Mouse (Mus musculus): ENCODE results near the gene Fam133b. TPM values are rescaled to one million over a fixed set of nuclear protein-coding genes. Genes with fewer than 3 reads are reported as not detected.
"Not testable (repeated sequence)": the region's sequence is repeated elsewhere in the genome, so short reads cannot be mapped to it uniquely, and the experiment has no call there.

The Fam133b gene
- polyA plus RNA-seq, 1 experiment from 2014 or later: 32.5 TPM

DNA sequence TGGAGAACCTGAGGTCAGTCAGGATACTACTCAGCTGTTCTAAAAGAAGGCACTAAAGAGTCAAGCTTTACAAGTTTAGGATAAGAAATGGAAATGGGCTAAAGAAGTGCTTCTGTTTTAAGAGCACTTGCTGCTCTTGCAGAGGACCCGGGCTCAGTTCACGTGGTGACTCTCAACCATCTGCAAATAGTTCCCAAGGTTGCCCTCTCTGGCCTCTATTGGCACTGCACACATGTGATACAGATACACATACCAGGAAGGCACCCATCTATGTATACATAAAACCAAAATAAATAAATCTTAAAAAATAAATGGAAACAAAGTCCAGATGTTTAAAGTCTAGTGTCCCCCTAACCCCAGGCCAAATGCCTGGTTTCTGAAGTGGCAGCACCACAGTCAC lies 31.2 kb downstream of the Fam133b start:
- H3K9ac ChIP-seq (replicated peaks): no peak overlapping the region
- no peaks in the 10 kb centered on the region for H3K27me3 ChIP-seq
- no peaks in the 10 kb centered on the region for H3K4me1 ChIP-seq (replicated peaks)
- no peak overlapping the region for H3K4me2 ChIP-seq (replicated peaks)
- H3K4me3 ChIP-seq (replicated peaks): no peak overlapping the region
- 100% methylated on average over 2 of the region's 2 CpGs for WGBS
- ATAC-seq: no peak
- peaks cover 95% of the 10 kb centered on the region for H3K36me3 ChIP-seq
- no peak overlapping the region for H3K27ac ChIP-seq
- peaks cover 6% of the 10 kb centered on the region; the same call in 1 of the 2 replicates for H3K9me3 ChIP-seq

GRCm38 (mm10) chr5:3577939-3578338 lies 34.3 kb downstream of the Fam133b start:
- Histone ChIP-seq H3K9ac (replicated peaks) (no peak overlapping the region), H3K36me3 (peaks cover 94% of the 10 kb centered on the region), H3K27ac (no peak overlapping the region), H3K27me3 (no peaks in the 10 kb centered on the region), H3K4me1 (replicated peaks) (no peaks in the 10 kb centered on the region), H3K9me3 (peaks cover 6% of the 10 kb centered on the region; the same call in 1 of the 2 replicates), H3K4me2 (replicated peaks) (no peak overlapping the region), H3K4me3 (replicated peaks) (no peak overlapping the region)
- 97% methylated on average over 2 of the region's 2 CpGs for WGBS
- no peak for ATAC-seq

- H3K27ac ChIP-seq: no peak overlapping the region
Measured at GRCm38 (mm10) chr5:3579066-3579465, 35.4 kb downstream of the Fam133b start.

GRCm38 (mm10) chr5:3595693-3596398 lies 52.2 kb downstream of the Fam133b start, which contains the start of gene Pex1:
TSS of gene Pex1 (plus strand) at chr5:3596066.
- ATAC-seq: peak; percentile 99

More at GRCm38 (mm10) chr5:3579066-3579465, 35.4 kb downstream of the Fam133b start:
- Histone ChIP-seq H3K4me2 (replicated peaks) (no peak overlapping the region), H3K9me3 (peaks cover 6% of the 10 kb centered on the region; the same call in 1 of the 2 replicates), H3K36me3 (peaks cover 94% of the 10 kb centered on the region), H3K4me1 (replicated peaks) (no peaks in the 10 kb centered on the region), H3K9ac (replicated peaks) (no peak overlapping the region), H3K4me3 (replicated peaks) (no peak overlapping the region), H3K27me3 (no peaks in the 10 kb centered on the region)
- WGBS: 96% methylated on average over 7 of the region's 7 CpGs
- ATAC-seq: no peak

DNA sequence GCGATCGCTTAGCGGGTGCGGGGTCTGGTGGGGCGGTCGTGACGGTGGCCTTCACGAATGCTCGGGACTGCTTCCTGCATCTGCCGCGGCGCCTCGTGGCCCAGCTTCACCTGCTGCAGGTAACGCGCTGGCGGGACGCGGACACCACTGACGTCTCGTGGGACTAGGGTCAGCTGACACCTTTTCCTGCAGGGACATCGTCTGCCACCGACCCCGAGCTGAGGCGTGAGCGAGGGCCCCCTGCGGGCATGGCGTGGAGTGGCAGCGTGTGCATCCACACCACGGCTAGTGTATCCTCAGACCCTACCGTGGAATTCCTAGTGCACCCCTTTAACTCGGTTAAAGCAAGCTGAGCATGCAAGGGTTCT lies 52.8 kb downstream of the Fam133b start, which contains the start of gene Rbm48:
Rbm48 (minus strand) TSS at position 187 of the 368 bp plus-strand sequence.
- Histone ChIP-seq H3K4me1 (replicated peaks) (peaks cover 29% of the 10 kb centered on the region), H3K9me3 (no peaks in the 10 kb centered on the region), H3K9ac (replicated peaks) (peak within 1 kb of the TSS; percentile 75), H3K4me3 (replicated peaks) (peak within 1 kb of the TSS; percentile 74), H3K4me2 (replicated peaks) (peak within 1 kb of the TSS; percentile 82), H3K27me3 (no peaks in the 10 kb centered on the region), H3K36me3 (peaks cover 5% of the 10 kb centered on the region; the same call in 1 of the 2 replicates), H3K27ac (peak within 1 kb of the TSS; percentile 67)
- ATAC-seq: peak; percentile 85
- under 1% methylated on average over 30 of the region's 31 CpGs for WGBS

More at GRCm38 (mm10) chr5:3595693-3596398, 52.2 kb downstream of the Fam133b start, which contains the start of gene Pex1:
- under 1% methylated on average over 48 of the region's 50 CpGs for WGBS
- Histone ChIP-seq H3K4me3 (replicated peaks) (peak within 1 kb of the TSS; percentile 74), H3K4me1 (replicated peaks) (peaks cover 29% of the 10 kb centered on the region), H3K27ac (peak within 1 kb of the TSS; percentile 67), H3K4me2 (replicated peaks) (peak within 1 kb of the TSS; percentile 82), H3K9ac (replicated peaks) (peak within 1 kb of the TSS; percentile 75), H3K36me3 (peaks cover 11% of the 10 kb centered on the region), H3K27me3 (no peaks in the 10 kb centered on the region), H3K9me3 (no peaks in the 10 kb centered on the region)

DNA sequence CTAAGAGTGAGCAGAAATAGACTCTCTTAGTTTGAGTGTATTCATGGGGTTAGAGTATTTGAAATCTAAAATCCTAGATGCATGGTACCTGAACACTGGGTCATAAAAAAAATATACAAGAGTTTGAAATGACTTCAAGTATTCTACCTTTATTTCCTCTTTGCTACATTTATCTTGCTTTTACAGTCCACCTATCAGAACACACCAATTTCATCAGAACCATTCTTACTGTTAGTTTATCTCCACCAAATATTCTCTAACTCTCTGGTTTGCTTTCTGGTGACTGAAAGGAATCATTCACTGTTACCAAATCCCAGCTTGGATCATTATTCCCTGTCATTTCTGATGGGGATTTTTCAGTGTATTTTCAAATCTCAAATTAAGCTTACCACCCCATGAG lies 53.5 kb downstream of the Fam133b start:
- Histone ChIP-seq H3K4me1 (replicated peaks) (peaks cover 29% of the 10 kb centered on the region), H3K4me3 (replicated peaks) (peak overlapping the region; percentile 74), H3K4me2 (replicated peaks) (peak overlapping the region; percentile 82), H3K9me3 (no peaks in the 10 kb centered on the region), H3K36me3 (no peaks in the 10 kb centered on the region), H3K9ac (replicated peaks) (peak overlapping the region; percentile 75), H3K27ac (no peak overlapping the region), H3K27me3 (no peaks in the 10 kb centered on the region)
- ATAC-seq: no peak

DNA sequence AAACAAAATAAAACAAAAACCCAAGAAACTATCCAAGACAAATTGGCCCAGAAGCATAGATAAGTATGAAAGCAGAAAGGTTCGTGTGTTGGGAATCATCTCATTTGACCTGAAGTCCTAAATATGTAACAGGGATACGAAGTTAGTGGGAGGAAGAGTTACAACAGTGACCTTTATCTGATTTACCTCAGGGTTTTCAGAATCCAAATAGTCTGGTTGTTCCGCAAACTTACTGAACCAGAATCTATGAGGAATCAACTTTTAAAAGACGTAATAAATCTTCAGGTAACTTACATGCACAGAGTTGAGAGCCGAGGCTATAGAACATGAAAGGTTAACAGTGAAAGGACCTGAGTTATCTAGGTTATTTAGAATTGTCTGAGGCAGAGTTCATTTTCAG lies 55.1 kb downstream of the Fam133b start:
- H3K9ac ChIP-seq (replicated peaks): no peak overlapping the region
- H3K4me1 ChIP-seq (replicated peaks): peaks cover 29% of the 10 kb centered on the region
- H3K9me3 ChIP-seq: no peaks in the 10 kb centered on the region
- no peak overlapping the region for H3K27ac ChIP-seq
- H3K27me3 ChIP-seq: no peaks in the 10 kb centered on the region
- ATAC-seq: no peak
- H3K4me2 ChIP-seq (replicated peaks): no peak overlapping the region
- no peak overlapping the region for H3K4me3 ChIP-seq (replicated peaks)
- 92% methylated on average over 5 of the region's 5 CpGs for WGBS
- H3K36me3 ChIP-seq: peaks cover under 1% of the 10 kb centered on the region; the same call in 1 of the 2 replicates

GRCm38 (mm10) chr5:3600298-3600697 lies 56.7 kb downstream of the Fam133b start:
- H3K36me3 ChIP-seq: peaks cover 12% of the 10 kb centered on the region
- no peak overlapping the region for H3K4me2 ChIP-seq (replicated peaks)
- ATAC-seq: no peak
- no peaks in the 10 kb centered on the region for H3K9me3 ChIP-seq
- no peak overlapping the region for H3K4me3 ChIP-seq (replicated peaks)
- no peaks in the 10 kb centered on the region for H3K27me3 ChIP-seq
- 92% methylated on average over 1 of the region's 1 CpGs for WGBS
- H3K27ac ChIP-seq: no peak overlapping the region
- H3K4me1 ChIP-seq (replicated peaks): peaks cover 14% of the 10 kb centered on the region
- H3K9ac ChIP-seq (replicated peaks): no peak overlapping the region

DNA sequence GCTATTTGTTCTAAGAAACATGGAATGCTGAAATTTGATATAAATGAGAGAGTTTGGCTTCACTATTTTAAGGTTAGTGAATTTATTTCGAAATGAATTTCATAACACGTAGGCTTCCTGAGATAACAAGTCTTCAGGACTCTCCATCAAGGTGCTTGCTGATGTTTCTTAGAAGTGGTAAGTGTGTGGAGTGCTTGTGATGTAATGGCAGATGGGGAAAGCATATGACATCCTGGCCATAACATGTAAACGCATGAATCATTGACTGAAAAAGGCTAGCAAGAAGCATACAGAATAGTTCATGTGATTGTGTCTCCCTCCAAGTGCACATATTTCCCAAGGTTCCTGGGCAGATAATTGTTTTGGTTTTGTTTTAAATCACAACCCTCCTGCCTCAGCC lies 57.2 kb downstream of the Fam133b start:
- no peak overlapping the region for H3K27ac ChIP-seq
- 93% methylated on average over 3 of the region's 3 CpGs for WGBS
- H3K4me3 ChIP-seq (replicated peaks): no peak overlapping the region
- ATAC-seq: no peak
- H3K4me2 ChIP-seq (replicated peaks): no peak overlapping the region
- no peak overlapping the region for H3K9ac ChIP-seq (replicated peaks)
- no peaks in the 10 kb centered on the region for H3K9me3 ChIP-seq
- peaks cover 12% of the 10 kb centered on the region for H3K4me1 ChIP-seq (replicated peaks)
- H3K36me3 ChIP-seq: peaks cover 17% of the 10 kb centered on the region
- no peaks in the 10 kb centered on the region for H3K27me3 ChIP-seq

- no peak overlapping the region for H3K9ac ChIP-seq (replicated peaks)
- no peak overlapping the region for H3K4me3 ChIP-seq (replicated peaks)
- no peak for ATAC-seq
- peaks cover 56% of the 10 kb centered on the region for H3K36me3 ChIP-seq
- no peak overlapping the region for H3K4me2 ChIP-seq (replicated peaks)
- WGBS: 94% methylated on average over 9 of the region's 9 CpGs
- no peaks in the 10 kb centered on the region for H3K4me1 ChIP-seq (replicated peaks)
- H3K27me3 ChIP-seq: no peaks in the 10 kb centered on the region
- H3K27ac ChIP-seq: no peak overlapping the region
- H3K9me3 ChIP-seq: no peaks in the 10 kb centered on the region
Measured at GRCm38 (mm10) chr5:3607114-3607513, 63.5 kb downstream of the Fam133b start.

DNA sequence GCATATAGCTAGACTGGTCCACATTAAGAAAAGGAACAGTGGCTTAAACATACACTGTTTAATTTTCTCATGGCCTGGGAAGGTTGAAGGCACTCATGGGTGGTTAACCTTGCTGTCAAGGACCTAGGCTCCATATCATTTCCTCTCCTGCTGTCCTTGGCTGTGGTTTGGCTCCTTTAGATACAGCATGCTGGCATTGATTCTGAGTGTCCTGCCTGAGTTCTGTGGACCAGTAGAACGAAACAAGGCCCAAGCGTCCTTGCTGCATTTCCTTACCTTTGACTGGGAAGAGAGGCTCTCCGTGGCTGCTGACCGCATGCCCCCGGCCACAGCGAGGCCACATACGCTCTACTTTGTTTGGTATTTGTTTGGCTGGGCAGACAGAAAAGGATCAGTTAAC lies 65.6 kb downstream of the Fam133b start:
- Histone ChIP-seq H3K36me3 (peaks cover 60% of the 10 kb centered on the region), H3K9me3 (no peaks in the 10 kb centered on the region)
- 98% methylated on average over 7 of the region's 7 CpGs for WGBS

GRCm38 (mm10) chr5:3611835-3612234 lies 68.2 kb downstream of the Fam133b start:
- not testable (repeated sequence) for H3K4me1 ChIP-seq (replicated peaks); H3K9me3 ChIP-seq; ATAC-seq; H3K9ac ChIP-seq (replicated peaks); H3K27me3 ChIP-seq; H3K4me2 ChIP-seq (replicated peaks); H3K4me3 ChIP-seq (replicated peaks); H3K27ac ChIP-seq
- H3K36me3 ChIP-seq: peaks cover 59% of the 10 kb centered on the region
- WGBS: 98% methylated on average over 2 of the region's 2 CpGs

More for the DNA sequence above, 65.6 kb downstream of the Fam133b start:
- H3K4me2 ChIP-seq (replicated peaks): no peak overlapping the region
- H3K27me3 ChIP-seq: no peaks in the 10 kb centered on the region
- H3K9ac ChIP-seq (replicated peaks): no peak overlapping the region
- no peaks in the 10 kb centered on the region for H3K4me1 ChIP-seq (replicated peaks)
- no peak overlapping the region for H3K4me3 ChIP-seq (replicated peaks)
- no peak for ATAC-seq
- H3K27ac ChIP-seq: no peak overlapping the region
